Mouse (Mus musculus) c-Kit-positive CD71-negative TER-119-negative erythroid progenitor cells, embryonic 14.5 days (primary cell): ENCODE results near the gene Rbfox3.

Experiments
- DNase-seq: peaks from one replicate; pipeline ENCODE4 v3.0.0-alpha.2; 2013; ENCODE audit warnings: low read depth

The Rbfox3 gene

DNA sequence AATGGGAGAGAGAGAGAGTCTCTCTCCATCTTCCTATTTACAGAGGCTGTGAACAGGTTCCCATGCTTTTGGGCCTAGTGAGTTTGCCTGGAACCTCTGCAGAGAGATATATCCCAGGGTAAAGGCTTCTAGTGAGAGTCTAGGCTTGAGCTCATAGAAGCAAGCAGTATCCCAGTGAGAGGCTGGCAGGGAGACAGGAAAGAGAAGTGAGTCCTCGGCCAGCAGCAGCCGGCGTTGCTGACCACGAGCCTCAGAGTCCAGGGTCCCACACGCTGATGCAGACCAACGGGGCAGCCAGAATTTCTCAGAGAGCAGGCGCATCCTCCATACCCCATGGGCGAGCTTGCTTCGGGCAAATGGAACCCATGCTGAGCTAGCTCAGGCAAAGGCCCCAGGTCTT lies 363.2 kb downstream of the Rbfox3 start:
- no peak for DNase-seq

DNA sequence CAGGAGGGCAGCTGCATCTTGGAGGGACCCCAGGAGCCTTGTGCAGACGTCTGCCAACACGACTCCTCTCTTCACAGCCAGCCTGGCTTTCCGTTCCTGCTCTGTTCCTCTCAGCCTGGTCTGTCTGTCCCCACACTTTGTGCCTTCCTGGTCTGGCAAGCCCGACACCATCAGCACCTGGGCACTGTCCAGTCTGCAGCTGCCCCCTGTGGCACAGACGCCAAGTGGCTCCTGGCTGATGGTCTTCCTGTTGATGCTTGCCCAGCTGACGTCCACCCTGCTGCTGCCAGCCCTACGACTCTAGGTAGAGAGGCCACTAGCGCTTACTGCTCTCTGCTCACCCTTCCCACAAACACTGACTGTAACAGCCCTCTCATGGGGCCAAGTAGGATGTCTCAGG lies 365.1 kb downstream of the Rbfox3 start:
- no peak for DNase-seq

DNA sequence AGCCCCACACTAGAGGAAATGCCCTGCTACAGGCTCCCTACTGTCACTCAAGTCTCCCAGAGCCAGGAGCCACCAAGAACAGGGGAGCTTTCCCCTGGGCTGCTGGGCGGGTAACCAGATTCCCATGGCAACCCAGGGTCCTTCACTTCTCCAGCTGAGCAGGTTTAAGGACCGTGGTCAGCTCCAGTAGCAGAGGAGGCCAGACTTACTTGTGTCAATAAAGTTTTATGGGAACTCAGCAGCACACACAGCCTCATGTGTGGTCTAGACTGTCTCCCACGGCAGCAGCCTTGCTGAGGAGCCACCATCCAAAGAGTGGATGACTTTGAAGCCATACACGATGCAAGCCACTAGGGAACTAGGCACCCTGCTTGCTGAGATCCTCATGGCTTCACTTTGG lies 365.7 kb downstream of the Rbfox3 start:
- no peak for DNase-seq

DNA sequence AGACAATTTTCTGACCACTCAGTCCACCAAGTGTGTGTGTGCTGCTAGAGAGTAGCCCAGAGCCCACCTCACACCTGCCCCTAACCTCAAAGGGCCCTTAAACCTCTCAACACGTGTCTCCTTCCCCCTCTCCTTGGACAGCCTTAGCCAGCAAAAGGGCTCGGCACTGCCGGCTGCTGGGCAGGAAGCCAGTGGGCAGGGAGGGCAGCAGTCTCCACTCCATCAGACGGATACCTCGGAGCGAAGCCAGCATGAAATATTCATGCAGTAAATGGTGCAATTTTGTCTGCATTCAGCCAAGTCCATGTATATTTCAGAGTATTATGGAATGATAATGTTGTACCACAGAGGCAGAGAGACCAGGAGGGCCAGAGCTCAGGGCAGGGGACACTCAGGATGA lies 366.8 kb downstream of the Rbfox3 start:
- DNase-seq: no peak

DNA sequence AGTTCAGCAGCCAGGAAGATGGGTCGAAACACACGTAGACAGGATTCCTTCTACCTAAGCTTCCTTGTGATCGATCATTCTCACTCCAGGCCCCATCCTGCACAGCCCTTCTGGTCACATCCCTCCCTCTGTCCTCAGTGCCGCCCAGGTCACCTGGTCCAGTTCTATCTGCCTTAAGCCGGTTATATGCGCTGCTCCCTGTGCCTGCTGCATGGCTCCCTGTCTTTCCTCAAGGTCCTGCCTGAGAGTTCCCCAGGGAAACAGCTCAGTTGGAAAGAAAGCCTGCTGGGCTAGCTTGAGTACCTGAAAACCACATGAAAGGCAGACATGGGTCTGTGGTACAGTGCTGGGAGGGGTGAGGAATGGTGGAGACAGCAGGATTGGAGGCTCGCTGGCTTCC lies 368.5 kb downstream of the Rbfox3 start:
- DNase-seq: no peak

DNA sequence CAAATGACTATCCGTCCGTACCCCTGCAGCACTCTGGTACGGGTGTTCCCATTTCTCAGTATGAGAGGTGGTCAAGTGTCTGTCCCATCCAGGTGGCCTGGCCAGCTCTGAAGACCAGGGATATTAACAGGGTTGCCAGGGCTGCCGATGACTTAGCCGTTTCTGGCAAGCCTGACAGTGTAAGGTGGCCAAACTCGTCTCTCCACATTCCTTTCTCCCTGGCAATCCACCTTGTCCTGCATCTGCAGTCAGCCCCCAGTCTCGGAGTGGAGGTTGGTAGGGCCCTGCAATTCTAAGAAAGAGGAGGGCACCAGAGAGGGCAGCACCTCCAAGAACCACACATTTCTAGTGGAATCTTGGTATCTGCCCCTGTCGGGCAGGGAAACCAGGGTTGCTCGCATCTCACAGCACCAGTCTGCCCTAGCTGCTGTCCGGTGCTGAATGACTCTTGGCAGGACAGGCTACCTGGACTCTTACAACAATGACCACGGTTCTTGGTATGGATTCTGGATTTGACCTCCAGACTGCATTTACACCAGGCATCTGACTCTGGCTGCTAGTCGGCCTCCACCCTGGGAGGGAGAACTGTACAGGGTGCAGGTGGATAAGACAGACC lies 370.9 kb downstream of the Rbfox3 start:
- DNase-seq: no peak

DNA sequence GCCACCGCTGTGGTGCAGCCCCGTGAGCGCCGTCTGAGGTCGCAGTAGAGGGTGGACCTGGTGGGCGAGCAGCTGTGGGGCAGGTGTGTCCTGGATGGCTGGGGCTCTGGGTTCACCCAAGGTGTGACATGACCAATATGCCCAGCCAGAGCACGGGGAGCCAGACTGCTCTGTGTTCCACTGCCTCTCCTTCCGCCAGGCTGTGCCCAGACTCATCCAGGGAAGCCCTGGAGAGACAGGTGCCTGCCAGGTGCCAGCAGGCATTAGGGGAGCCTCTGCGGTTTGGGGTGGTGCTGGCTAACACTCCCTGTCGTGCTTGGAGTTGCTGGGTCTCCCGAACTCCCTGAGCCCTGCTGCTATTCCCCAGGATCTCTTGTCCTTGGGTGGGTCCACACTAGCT lies 373.4 kb downstream of the Rbfox3 start:
- no peak for DNase-seq

DNA sequence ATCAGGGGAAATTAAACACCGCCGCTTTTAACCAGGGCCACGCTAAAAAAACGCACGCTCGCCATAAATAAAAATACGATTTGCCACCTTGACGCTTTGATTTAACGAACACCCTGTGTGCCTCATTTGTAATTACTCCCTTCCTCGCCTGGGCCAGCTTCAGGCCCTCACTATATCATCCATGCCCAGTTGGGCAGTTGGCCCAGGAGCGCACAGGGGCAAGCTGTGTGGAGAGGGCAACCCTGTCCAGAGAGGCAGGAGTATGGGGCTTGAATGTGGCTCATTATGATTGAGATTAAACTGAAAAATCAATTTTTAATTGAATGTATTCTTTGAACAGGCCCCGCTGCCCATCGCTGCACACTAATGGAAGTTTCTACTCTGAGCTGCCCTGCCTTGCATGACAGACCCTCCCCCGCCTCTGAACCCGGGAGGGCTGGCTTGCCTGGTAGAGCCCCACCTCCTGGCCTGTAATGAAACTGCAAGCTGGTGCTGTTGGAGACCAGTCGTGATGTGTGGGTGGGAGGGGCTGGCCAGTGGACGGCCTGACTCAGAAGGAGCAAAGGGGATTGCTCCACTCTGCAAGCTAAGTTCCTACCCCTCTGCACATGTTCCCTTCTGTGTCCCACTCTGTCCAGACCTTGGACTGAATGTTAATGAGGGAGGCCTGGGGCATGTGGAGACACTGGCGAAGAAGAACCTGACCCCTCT lies 376.9 kb downstream of the Rbfox3 start:
- DNase-seq: peak; percentile 23

DNA sequence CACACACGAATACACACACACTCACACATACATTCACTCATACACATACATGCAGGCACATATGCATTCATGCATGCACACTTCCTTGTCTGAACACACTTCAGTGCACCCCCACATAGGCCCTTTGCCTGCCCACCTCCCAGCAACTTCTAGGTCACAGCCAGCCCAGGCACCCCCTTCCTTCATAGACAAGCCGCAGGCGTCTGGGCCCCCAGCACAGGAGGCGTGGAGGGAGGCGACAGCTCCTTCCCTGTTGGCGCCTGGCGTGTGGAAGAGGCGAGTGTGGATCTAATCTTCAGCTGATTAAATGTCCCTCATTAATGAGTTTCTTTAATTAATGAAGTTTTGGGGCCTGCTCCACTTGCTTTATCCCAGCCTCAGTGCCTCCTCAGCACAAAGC lies 381.1 kb downstream of the Rbfox3 start:
- no peak for DNase-seq

DNA sequence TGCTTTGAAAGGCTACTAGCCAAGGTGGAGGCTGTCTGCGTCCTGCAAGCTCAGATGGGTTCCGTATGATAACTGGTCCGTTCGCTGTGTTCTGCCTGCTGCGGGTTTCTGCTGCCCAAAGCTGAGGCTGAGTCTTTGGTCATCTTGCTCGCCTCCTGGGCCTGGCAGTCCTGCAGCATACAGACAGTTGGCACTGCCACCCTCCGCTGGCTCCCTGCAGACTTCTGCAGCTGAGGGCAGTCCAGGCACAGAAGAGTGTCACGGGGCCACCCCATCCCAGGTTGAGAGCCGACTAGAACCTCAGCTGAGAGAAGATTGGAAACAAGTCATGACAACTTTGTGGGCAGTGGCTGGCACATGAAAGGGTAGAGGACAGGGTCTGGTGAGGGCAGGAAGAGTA lies 382.6 kb downstream of the Rbfox3 start:
- no peak for DNase-seq

DNA sequence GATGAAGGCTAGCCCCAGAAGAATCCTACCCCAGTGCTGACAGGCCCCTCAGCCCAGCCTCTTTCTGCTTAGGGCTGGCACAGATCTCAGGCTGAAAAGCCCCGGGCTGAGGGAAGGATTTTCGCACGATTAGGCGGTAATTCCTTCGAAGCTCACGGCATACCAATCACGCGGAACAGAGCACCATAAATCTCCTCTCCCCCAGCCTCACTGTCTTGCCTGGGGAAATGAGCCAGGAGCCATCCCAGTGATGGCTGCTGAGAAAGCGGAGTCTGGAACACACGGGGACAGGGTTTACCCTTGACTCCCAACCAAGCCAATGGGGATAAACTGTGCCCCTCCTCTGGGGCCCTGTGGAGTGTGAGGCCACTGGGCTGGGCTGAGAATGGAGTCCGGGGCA lies 386.3 kb downstream of the Rbfox3 start:
- no peak for DNase-seq

DNA sequence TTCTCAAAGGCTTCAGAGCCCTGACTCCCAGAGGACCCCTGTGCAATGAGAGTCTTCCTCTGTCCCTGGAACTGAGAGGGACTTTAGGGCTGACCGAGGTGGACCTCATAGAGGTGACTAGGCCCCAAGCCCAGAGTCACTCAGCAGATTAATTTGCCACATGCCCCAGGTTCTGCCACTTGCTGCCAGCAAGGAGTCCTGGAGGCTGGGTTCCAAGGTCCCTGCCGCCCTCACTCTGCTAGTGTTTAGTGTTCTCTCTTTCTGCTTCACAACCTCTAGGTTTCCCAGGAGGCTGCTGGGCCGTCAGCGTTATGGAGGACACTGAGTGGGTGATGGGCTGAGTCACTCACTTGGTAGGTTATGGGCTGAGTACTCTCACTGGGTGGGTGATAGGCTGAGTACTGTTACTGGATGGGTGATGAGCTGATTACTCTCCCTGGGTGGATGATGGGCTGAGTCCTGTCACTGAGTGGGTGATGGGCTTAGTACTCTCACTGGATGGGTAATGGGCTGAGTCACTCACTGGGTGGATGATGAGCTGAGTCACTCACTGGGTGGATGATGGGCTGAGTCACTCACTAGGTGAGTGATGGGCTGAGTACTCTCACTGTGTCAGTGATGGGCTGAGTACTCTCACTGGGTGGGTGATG lies 387.8 kb downstream of the Rbfox3 start:
- no peak for DNase-seq

DNA sequence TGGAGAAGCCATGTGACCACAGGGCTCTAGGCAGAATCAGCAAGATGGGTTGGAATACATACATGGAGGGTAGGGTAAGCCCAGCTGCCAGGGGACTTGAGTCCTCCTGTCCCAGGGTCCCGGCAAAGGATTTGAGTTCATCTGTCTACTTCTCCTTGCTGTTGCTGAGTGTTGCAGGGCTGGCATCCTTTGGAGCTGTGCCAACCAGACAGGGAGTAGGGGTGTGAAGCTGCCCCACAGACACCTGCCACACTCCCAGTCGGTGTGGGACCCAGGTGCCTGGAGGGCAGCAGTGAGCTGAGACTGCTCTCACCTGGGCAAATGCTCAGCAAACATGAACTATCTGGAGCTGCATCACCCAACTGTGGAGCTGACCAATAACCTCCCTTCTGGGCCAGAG lies 390.5 kb downstream of the Rbfox3 start:
- no peak for DNase-seq

DNA sequence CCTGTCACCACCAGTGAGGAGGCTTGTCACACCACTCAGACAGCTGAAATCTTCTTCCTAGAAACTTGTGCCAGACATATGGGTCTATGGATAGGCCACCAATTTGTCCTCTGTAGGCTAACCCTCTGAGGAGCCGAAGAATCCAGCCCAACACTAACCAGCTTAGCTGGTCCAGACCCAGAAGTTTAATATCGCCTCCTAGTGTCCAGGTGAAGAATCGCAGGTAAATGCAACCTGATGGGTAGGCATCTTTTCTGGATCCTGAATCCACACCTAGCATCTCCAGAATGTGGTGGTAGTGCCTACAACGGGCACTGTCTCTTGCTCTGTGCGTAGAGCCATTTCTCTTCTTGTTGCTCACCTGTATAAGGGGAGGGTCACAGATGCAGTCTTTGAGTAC lies 391.1 kb downstream of the Rbfox3 start:
- DNase-seq: no peak

DNA sequence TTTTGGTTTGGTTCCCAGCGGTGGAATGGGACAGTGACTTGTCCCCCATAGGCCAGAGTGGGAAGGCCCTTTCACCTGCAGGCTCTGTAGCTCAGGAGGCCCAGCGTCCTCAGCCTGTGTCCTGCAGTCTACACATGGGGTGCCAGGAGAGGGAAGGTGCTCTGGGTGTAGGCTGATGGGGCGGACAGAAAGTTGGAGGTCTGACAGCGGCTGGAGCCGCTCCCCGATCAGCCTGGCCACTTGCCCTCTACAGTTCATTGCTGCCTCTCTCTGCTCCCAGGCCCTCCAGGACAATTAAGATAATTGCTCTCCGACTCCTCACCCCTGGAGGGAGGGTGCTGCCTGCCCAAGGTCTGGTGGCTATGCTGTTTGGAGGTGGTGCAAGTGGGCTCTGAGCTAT lies 392.7 kb downstream of the Rbfox3 start:
- DNase-seq: no peak

DNA sequence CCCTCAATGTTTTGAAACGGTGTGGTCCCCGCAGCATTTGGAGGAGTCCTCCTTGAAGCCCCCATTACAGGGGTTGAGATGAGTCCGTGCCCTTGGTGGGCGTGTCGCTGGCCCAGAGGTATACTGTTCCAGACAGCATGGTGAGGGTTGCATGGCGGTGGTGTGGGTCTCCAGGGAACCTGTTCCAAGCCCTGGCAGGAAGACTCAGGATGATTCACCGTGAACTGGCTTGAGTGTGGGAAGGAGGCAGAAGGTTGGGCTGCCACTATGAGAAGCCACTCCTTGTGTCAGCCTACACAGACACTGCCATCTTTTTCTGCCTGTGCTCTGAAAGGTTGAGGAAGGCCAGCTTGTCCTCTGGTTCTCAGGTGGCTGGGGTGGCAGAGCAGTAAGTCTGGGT lies 393.5 kb downstream of the Rbfox3 start:
- no peak for DNase-seq

DNA sequence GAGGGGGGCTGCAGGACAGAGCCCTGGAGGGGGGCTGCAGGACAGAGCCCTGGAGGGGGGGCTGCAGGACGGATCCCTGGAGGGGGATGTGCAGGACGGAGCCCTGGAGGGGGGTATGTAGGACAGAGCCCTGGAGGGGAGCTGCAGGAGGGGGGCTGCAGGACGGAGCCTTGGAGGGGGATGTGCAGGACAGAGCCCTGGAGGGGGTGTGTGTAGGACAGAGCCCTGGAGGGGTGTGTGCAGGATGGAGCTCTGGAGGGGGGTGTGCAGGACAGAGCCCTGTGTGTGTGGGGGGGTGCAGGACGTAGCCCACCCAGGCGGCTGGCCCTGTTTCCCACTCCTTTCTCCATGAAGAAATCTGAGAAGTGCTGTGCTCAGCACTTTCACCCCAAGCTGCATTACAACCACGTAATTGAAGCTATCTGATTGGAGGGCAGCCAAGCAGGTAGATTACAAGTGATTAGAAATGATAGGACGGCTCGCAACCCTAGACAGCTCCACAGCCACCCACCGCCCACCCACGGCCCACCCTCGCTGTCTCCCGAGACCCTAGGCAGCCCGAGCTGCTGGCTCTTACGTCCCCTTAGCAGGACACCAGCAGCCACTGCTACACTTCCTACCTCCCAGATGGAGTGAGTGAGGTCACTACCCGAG lies 399.0 kb downstream of the Rbfox3 start:
- DNase-seq: no peak

DNA sequence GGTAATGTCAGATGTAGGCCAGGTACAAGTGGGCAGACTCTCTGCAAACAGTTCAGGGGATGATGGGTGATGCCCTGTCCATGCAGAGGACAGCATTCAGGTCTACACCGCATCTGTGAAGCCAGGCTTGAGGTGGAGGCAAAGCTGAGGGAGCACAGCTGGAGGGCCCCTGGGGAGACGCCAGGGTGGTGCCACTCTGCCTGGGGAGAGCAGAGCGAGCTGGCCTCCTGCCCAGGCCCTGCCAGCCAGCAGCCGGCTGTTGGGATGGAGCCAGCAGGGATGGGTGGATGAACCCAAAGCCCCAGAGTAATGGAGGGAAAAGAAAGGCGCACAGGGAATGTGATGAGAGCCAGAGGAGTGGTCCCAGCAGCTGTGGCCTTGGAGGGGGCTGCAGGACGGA lies 399.5 kb downstream of the Rbfox3 start:
- no peak for DNase-seq

DNA sequence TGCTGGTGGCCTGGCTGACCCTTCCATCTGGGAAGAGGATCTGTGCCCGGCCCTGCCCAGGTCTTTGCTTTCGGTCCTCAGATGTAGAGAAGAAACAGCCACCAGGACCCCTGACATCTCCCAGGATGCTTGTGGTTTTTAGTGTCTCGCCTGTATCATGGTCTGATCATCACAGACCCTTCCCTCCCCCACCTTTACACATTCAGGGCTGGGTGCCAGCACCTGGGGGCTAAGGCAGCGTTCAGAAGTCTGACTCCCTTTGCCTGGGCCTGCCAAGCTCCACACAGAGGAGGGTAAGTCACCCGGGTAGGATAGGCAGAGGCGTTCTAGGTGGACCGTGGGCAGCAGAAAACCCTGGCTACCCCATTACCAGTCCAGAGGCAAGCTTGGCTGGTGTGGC lies 403.1 kb downstream of the Rbfox3 start:
- no peak for DNase-seq

DNA sequence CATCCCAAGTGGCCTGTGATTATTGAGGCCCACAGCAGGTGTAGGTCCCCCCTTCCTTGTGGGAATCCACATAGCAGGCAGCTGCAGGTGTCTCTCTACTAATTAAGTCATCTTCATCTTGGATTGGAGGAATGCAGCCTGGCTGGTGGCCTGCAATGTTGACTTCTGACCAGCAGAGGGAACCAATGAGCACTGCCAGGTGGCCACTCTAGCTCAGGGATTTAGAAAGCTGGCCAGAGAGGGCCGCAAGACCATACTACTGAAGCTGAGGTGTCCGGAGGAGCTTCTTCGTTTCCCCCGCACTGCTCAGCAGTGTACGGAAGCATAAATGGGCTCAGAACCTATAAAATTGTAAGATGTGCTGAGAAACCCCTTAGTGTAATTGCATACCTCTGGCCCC lies 403.5 kb downstream of the Rbfox3 start:
- peak; percentile 44 for DNase-seq

DNA sequence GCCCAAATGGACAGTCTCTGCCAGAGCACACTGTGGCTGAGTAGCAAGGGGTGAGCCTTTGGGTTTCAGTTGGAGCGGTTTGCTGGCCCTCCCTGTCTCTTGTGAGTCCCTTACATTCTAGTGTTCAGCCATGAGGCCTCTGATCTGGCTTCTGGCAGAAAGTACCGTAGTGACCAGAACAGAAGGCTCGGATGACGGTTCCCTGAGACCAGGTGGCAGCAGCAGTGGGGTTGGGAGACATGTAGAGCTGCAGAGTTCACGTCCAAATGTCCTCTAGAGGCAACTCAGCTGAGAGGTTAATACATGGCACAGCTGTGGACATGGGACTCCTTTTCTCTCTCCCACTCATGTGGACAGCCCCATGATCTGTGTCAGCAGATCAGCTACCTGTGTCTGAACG lies 404.3 kb downstream of the Rbfox3 start:
- no peak for DNase-seq

DNA sequence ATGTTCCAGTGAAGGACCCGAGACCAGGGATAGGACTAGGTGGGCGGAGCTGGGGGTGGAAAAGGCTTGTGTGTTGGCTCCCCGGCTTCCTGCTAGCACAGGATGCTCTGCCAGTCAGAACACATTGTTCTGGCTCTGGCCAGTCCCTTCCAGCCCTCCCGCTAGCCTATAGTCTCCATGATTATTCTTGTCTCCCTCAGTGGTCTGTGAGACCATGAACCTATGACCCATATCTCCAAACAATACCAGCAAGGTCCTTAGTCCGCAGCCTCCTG lies 407.3 kb downstream of the Rbfox3 start:
- no peak for DNase-seq

DNA sequence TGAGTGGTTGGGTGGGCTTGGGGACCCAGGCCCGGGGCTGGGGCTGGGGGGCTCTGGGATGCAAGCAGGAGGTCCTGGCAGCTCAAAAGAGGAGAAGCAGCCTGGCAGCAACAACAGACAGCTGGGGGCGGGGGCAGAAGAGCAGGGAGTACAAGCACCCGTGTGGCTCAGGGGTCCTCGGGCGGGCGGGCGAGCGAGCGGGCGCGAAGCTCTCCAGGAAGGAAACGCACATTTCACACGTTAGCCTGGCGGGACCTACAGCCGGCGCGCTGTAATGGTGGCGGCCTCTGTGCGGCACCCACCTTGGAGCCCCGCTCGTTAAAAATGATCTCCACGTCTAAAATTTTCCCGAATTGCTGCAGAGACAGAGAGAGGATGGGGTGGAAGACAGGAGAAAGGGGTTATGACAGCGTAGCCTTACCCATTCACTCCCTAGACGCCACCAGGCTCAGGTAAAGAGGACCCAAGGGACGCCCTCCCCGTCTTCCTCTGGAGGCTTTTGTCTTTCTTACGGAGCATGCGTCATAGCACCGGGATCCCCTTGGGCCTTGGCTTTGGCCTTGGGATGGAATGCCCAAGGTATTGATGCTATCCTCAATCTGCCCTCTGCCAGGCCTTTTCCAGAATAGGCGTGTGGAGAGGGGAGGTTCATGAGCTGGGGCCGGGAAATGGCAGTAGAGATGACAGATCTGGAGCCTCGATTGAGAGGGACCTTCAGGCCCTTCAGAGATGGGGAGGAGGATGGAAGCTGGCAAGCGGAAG lies 407.8 kb downstream of the Rbfox3 start:
- DNase-seq: no peak
